In genomic region chr8:105495350-105496302, GRCm38 (mm10) we compare ENCODE assay signal across 9 mouse cellular contexts. TPM values are rescaled to one million over a fixed set of nuclear protein-coding genes. Genes with fewer than 3 reads are reported as not detected.
DNase-seq lines count a peak whose midpoint lies in the region; ATAC-seq lines count a peak whose summit lies in the region.
"Had no signal": no experiment of that assay in that cellular context is flagged by ENCODE, and none has a peak within 500 bp of the region (broad histone marks: within the 10 kb centered on the region; RNA-seq: fewer than 3 reads in every experiment).

No protein-coding gene starts in this region.

- peak overlapping the region; percentile 76 for H3K4me3 ChIP-seq in heart, embryonic 11.5 days (ENCODE audit: low read depth, low read length)
- peak overlapping the region; percentile 79 for H3K4me3 ChIP-seq in embryonic facial prominence, embryonic 10.5 days
- peak overlapping the region; percentile 88 for H3K4me3 ChIP-seq in intestine, embryonic 14.5 days (ENCODE audit: low read depth, low read length)
- H3K4me3 ChIP-seq in midbrain, embryonic 14.5 days (replicated peaks; ENCODE audit: low read depth, low read length), result peak overlapping the region; percentile 74

- no peak for DNase-seq in heart, postnatal 36 days
- no peak for DNase-seq in embryonic facial prominence, embryonic 10.5 days (ENCODE audit: low spot score)
- DNase-seq in intestine, embryonic 14.5 days (ENCODE audit: low spot score), result no peak
- peak; percentile 35 for DNase-seq in midbrain, embryonic 14.5 days
- no peak for DNase-seq in spleen, postnatal 36 days (ENCODE audit: low spot score in 2 of 2)
- DNase-seq in right cerebral cortex, postnatal 14 days, result no peak
- no peak for DNase-seq in c-Kit-positive CD71-positive TER-119-positive erythroid progenitor cells, embryonic 14.5 days (ENCODE audit: low spot score)

- H3K27me3 ChIP-seq in heart, embryonic 11.5 days (ENCODE audit: control insufficient read depth, insufficient read depth, low read length), result no peaks in the 10 kb centered on the region
- H3K27me3 ChIP-seq in embryonic facial prominence, embryonic 10.5 days (replicated peaks; ENCODE audit: low read depth, poor library complexity, severe bottlenecking), result peaks cover 8% of the 10 kb centered on the region; the same call in 1 of the 2 replicates
- no peaks in the 10 kb centered on the region for H3K27me3 ChIP-seq in intestine, embryonic 14.5 days (replicated peaks; ENCODE audit: control insufficient read depth, insufficient read depth, low read length)
- no peaks in the 10 kb centered on the region for H3K27me3 ChIP-seq in midbrain, embryonic 14.5 days (ENCODE audit: control insufficient read depth, insufficient read depth, low read length)

- 0 out of 2 replicates have a peak, but pooled peaks cover 4% of the 10 kb centered on the region for H3K4me1 ChIP-seq in heart, embryonic 11.5 days (ENCODE audit: control insufficient read depth, insufficient read depth, low read length)
- peaks cover 41% of the 10 kb centered on the region for H3K4me1 ChIP-seq in embryonic facial prominence, embryonic 10.5 days
- peaks cover 16% of the 10 kb centered on the region; the same call in 1 of the 2 replicates for H3K4me1 ChIP-seq in intestine, embryonic 14.5 days (replicated peaks; ENCODE audit: control insufficient read depth, insufficient read depth, low read length)
- H3K4me1 ChIP-seq in midbrain, embryonic 14.5 days (ENCODE audit: control insufficient read depth, insufficient read depth, low read length), result peaks cover 13% of the 10 kb centered on the region; the same call in 1 of the 2 replicates

- ATAC-seq in heart, embryonic 11.5 days (replicated peaks; ENCODE audit: insufficient number of reproducible peaks, low FRiP score, low TSS enrichment), result no peak
- no peak for ATAC-seq in intestine, embryonic 14.5 days (replicated peaks; ENCODE audit: low FRiP score, low TSS enrichment, low read depth)
- no peak for ATAC-seq in midbrain, embryonic 14.5 days (ENCODE audit: low FRiP score, low TSS enrichment)

- no peak overlapping the region for H3K27ac ChIP-seq in heart, embryonic 11.5 days (ENCODE audit: low read depth, low read length)
- peak overlapping the region; percentile 90; the same call in 1 of the 2 replicates for H3K27ac ChIP-seq in embryonic facial prominence, embryonic 10.5 days (replicated peaks)
- H3K27ac ChIP-seq in intestine, embryonic 14.5 days (ENCODE audit: low read depth), result no peak overlapping the region
- peak overlapping the region; percentile 72; the same call in 1 of the 2 replicates for H3K27ac ChIP-seq in midbrain, embryonic 14.5 days (replicated peaks; ENCODE audit: low read depth, low read length)

- no peak overlapping the region; the same call in 1 of the 2 replicates for H3K9ac ChIP-seq in heart, embryonic 11.5 days (ENCODE audit: low read depth, low read length)
- H3K9ac ChIP-seq in intestine, embryonic 14.5 days (ENCODE audit: low read length), result peak overlapping the region; percentile 91
- peak overlapping the region; percentile 86; the same call in 1 of the 2 replicates for H3K9ac ChIP-seq in midbrain, embryonic 14.5 days (replicated peaks; ENCODE audit: low read length)

- WGBS in heart, embryonic 11.5 days (ENCODE audit: insufficient replicate concordance), result 46% methylated on average over 17 of the region's 17 CpGs
- 49% methylated on average over 17 of the region's 17 CpGs for whole genome bisulfite sequencing in embryonic facial prominence, embryonic 10.5 days
- WGBS in intestine, embryonic 14.5 days, result 43% methylated on average over 17 of the region's 17 CpGs
- 26% methylated on average over 17 of the region's 17 CpGs for WGBS in midbrain, embryonic 14.5 days

- H3K36me3 ChIP-seq in heart, embryonic 11.5 days (ENCODE audit: control insufficient read depth, insufficient read depth, low read length), result no peaks in the 10 kb centered on the region
- H3K36me3 ChIP-seq in embryonic facial prominence, embryonic 10.5 days (replicated peaks), result no peaks in the 10 kb centered on the region
- no peaks in the 10 kb centered on the region for H3K36me3 ChIP-seq in intestine, embryonic 14.5 days (ENCODE audit: control insufficient read depth, insufficient read depth, low read length)
- no peaks in the 10 kb centered on the region for H3K36me3 ChIP-seq in midbrain, embryonic 14.5 days (ENCODE audit: control insufficient read depth, insufficient read depth, low read length)

- intact Hi-C loops in heart, postnatal 36 days (cut with DNase I), result no loop called here

- H3K4me2 ChIP-seq in heart, embryonic 11.5 days, result peak overlapping the region; percentile 97
- H3K4me2 ChIP-seq in intestine, embryonic 14.5 days (ENCODE audit: low read length), result peak overlapping the region; percentile 87
- H3K4me2 ChIP-seq in midbrain, embryonic 14.5 days (ENCODE audit: low read length), result peak overlapping the region; percentile 94

- no peaks in the 10 kb centered on the region for H3K9me3 ChIP-seq in heart, embryonic 11.5 days (replicated peaks; ENCODE audit: control insufficient read depth, low read length)
- H3K9me3 ChIP-seq in embryonic facial prominence, embryonic 10.5 days, result no peaks in the 10 kb centered on the region
- H3K9me3 ChIP-seq in intestine, embryonic 14.5 days (ENCODE audit: control insufficient read depth, low read length), result no peaks in the 10 kb centered on the region
- no peaks in the 10 kb centered on the region for H3K9me3 ChIP-seq in midbrain, embryonic 14.5 days (ENCODE audit: control insufficient read depth, low read length)

RNA-seq across cellular contexts. Expression of gene Zdhhc1, which starts 1.1 kb away (rescaled TPM):
- 15.0 and 17.1 TPM in 2 replicates for polyA plus RNA-seq in heart, embryonic 11.5 days (2014; fragmentation: Nextera tagmentation; extraction: Ambion mirVana)
- total RNA-seq in heart, postnatal 36 days (2021), result 10 to 100 TPM; 14.5 to 14.9 TPM
- polyA plus RNA-seq in embryonic facial prominence, embryonic 10.5 days (2016; fragmentation: Nextera tagmentation; extraction: Ambion mirVana), result 19.2 and 20.5 TPM in 2 replicates
- 25.0 and 25.2 TPM in 2 replicates for polyA plus RNA-seq in intestine, embryonic 14.5 days (2014; fragmentation: Nextera tagmentation; extraction: Ambion mirVana)
- 25.2 and 26.4 TPM in 2 replicates for polyA plus RNA-seq in midbrain, embryonic 14.5 days (2014; fragmentation: Nextera tagmentation; extraction: Ambion mirVana)

RNA-seq across cellular contexts. Expression of gene Hsd11b2, which starts 22.9 kb away (rescaled TPM):
- 6.4 and 8.2 TPM in 2 replicates for polyA plus RNA-seq in heart, embryonic 11.5 days (2014; fragmentation: Nextera tagmentation; extraction: Ambion mirVana)
- not detected for total RNA-seq in heart, postnatal 36 days (2021)
- polyA plus RNA-seq in embryonic facial prominence, embryonic 10.5 days (2016; fragmentation: Nextera tagmentation; extraction: Ambion mirVana), result 18.8 and 22.2 TPM in 2 replicates
- polyA plus RNA-seq in intestine, embryonic 14.5 days (2014; fragmentation: Nextera tagmentation; extraction: Ambion mirVana), result 3.1 and 3.8 TPM in 2 replicates
- 5.9 and 9.7 TPM in 2 replicates for polyA plus RNA-seq in midbrain, embryonic 14.5 days (2014; fragmentation: Nextera tagmentation; extraction: Ambion mirVana)
- total RNA-seq: neutrophil, adult 5-6 weeks had no signal

RNA-seq across cellular contexts. Expression of gene Tppp3, which starts 24.3 kb away (rescaled TPM):
- polyA plus RNA-seq in heart, embryonic 11.5 days (2014; fragmentation: Nextera tagmentation; extraction: Ambion mirVana), result 21.0 and 21.1 TPM in 2 replicates
- 10 to 100 TPM; 43.3 to 45.7 TPM for total RNA-seq in heart, postnatal 36 days (2021)
- polyA plus RNA-seq in embryonic facial prominence, embryonic 10.5 days (2016; fragmentation: Nextera tagmentation; extraction: Ambion mirVana), result 35.7 and 48.8 TPM in 2 replicates
- 36.2 and 39.8 TPM in 2 replicates for polyA plus RNA-seq in intestine, embryonic 14.5 days (2014; fragmentation: Nextera tagmentation; extraction: Ambion mirVana)
- 91.3 and 108 TPM in 2 replicates for polyA plus RNA-seq in midbrain, embryonic 14.5 days (2014; fragmentation: Nextera tagmentation; extraction: Ambion mirVana)

Comparison
In these comparisons a context has a peak if more than half of its experiments do, and no peak if none do; other contexts are left out.
1. H3K27ac ChIP-seq: peak in embryonic facial prominence, embryonic 10.5 days (single experiment) and midbrain, embryonic 14.5 days (single experiment); none in heart, embryonic 11.5 days (single experiment) and intestine, embryonic 14.5 days (single experiment).
2. Peak in every context shown above with its lines, with median percentiles within 50 percentile points of each other: H3K4me2 ChIP-seq and H3K4me3 ChIP-seq.